Comparison of ENCODE assay signal across 11 mouse cellular contexts in the genomic region with DNA sequence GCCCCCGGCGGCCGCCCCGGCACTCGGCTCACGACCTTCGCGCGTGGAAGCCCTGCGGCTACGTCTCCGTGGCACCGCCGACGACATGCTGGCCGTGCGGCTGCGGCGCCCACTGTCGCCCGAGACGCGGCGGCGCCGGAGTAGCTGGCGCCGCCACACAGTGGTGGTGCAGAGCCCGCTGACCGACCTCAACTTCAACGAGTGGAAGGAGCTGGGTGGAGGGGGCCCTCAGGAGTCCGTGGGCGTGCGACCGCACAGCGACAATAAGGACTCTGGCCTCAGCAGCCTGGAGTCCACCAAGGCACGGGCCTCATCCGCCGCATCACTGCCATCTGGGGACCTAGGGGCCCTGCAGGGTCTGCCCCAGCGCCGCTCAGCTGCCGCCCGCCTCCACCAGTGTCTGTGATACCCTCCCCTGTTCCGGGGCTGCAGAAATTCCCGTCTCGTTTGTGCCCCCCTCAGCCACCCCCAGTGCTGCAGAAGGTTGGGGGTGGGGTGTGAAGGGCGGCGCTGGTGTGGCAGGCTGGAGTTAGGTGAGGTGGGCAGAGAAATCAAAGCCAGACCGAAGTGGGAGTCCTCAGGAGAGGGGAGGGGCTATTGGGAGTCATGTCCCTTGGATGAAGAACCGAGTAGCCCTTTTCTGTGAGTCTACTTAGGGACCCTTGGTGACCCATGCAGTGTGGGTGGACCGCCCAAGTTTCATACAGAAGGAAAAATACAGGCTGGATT. TPM values are rescaled to one million over a fixed set of nuclear protein-coding genes. Genes with fewer than 3 reads are reported as not detected.
DNase-seq lines count a peak whose midpoint lies in the region; ATAC-seq and TF ChIP-seq lines count a peak whose summit lies in the region.
"Had no signal": no experiment of that assay in that cellular context is flagged by ENCODE, and none has a peak within 500 bp of the region (broad histone marks: within the 10 kb centered on the region; RNA-seq: fewer than 3 reads in every experiment).

No protein-coding gene starts in this region.

- WGBS in liver, embryonic 11.5 days: 63% methylated on average over 51 of the region's 51 CpGs
- WGBS in liver, postnatal 0 days (ENCODE audit: insufficient replicate concordance): 81% methylated on average over 50 of the region's 51 CpGs
- 5% methylated on average over 47 of the region's 51 CpGs for WGBS in forebrain, embryonic 13.5 days
- WGBS in limb, embryonic 11.5 days: 5% methylated on average over 51 of the region's 51 CpGs

- TF ChIP-seq CTCF in liver, postnatal 0 days (IDR thresholded peaks at IDR 0.05; ENCODE audit: low read depth): no peak

- H3K9ac ChIP-seq in liver, embryonic 11.5 days (ENCODE audit: low read depth, low read length): no peak overlapping the region
- no peak overlapping the region for H3K9ac ChIP-seq in liver, postnatal 0 days (replicated peaks)
- H3K9ac ChIP-seq in forebrain, embryonic 13.5 days: peak overlapping the region; percentile 60
- H3K9ac ChIP-seq in limb, embryonic 11.5 days (ENCODE audit: low read length): peak overlapping the region; percentile 52

- peaks cover 6% of the 10 kb centered on the region; the same call in 1 of the 2 replicates for H3K4me1 ChIP-seq in liver, embryonic 11.5 days (replicated peaks; ENCODE audit: control insufficient read depth, insufficient read depth, low read length)
- H3K4me1 ChIP-seq in liver, postnatal 0 days (ENCODE audit: insufficient read depth): no peaks in the 10 kb centered on the region
- H3K4me1 ChIP-seq in forebrain, embryonic 13.5 days: peaks cover 13% of the 10 kb centered on the region
- peaks cover 17% of the 10 kb centered on the region for H3K4me1 ChIP-seq in limb, embryonic 11.5 days (ENCODE audit: control insufficient read depth, insufficient read depth, low read length)

- H3K4me2 ChIP-seq in liver, embryonic 11.5 days: peak overlapping the region; percentile 58
- H3K4me2 ChIP-seq in liver, postnatal 0 days (ENCODE audit: low read depth, low read length): no peak overlapping the region
- peak overlapping the region; percentile 73 for H3K4me2 ChIP-seq in forebrain, embryonic 13.5 days
- peak overlapping the region; percentile 83 for H3K4me2 ChIP-seq in limb, embryonic 11.5 days (ENCODE audit: low read depth, severe bottlenecking)

- H3K36me3 ChIP-seq in liver, embryonic 11.5 days (ENCODE audit: control insufficient read depth, insufficient read depth, low read length): peaks cover 27% of the 10 kb centered on the region
- peaks cover 31% of the 10 kb centered on the region for H3K36me3 ChIP-seq in liver, postnatal 0 days (replicated peaks; ENCODE audit: insufficient read depth, low read length)
- peaks cover 3% of the 10 kb centered on the region; the same call in 1 of the 2 replicates for H3K36me3 ChIP-seq in forebrain, embryonic 13.5 days (ENCODE audit: poor library complexity, severe bottlenecking)
- peaks cover 4% of the 10 kb centered on the region; the same call in 1 of the 2 replicates for H3K36me3 ChIP-seq in limb, embryonic 11.5 days (ENCODE audit: control insufficient read depth, insufficient read depth, low read length)

- no peak for DNase-seq in liver, embryonic 11.5 days (ENCODE audit: low spot score)
- no peak for DNase-seq in liver, postnatal 0 days
- DNase-seq in limb, embryonic 11.5 days (ENCODE audit: low spot score): peak; percentile 52
- peak; percentile 53 for DNase-seq in retina, embryonic 14.5 days (ENCODE audit: low spot score)
- no peak for DNase-seq in right cerebral cortex, postnatal 25 days
- DNase-seq in layer of hippocampus, postnatal 14 days (ENCODE audit: low spot score in 2 of 2): no peak
- no peak for DNase-seq in cerebellum, postnatal 36 days
- DNase-seq: kidney, postnatal 14 days; thymus, postnatal 36 days had no signal

- TF ChIP-seq EP300 in liver, postnatal 0 days (IDR thresholded peaks at IDR 0.05; ENCODE audit: low read depth): no peak

- no peak overlapping the region for H3K27ac ChIP-seq in liver, embryonic 11.5 days (ENCODE audit: low read depth, low read length)
- no peak overlapping the region for H3K27ac ChIP-seq in liver, postnatal 0 days (ENCODE audit: low read depth)
- H3K27ac ChIP-seq in forebrain, embryonic 13.5 days: no peak overlapping the region
- H3K27ac ChIP-seq in limb, embryonic 11.5 days (replicated peaks; ENCODE audit: low read depth, low read length): no peak overlapping the region

- no peaks in the 10 kb centered on the region for H3K9me3 ChIP-seq in liver, embryonic 11.5 days (ENCODE audit: control insufficient read depth, low read length)
- no peaks in the 10 kb centered on the region for H3K9me3 ChIP-seq in liver, postnatal 0 days (ENCODE audit: low read length)
- H3K9me3 ChIP-seq in forebrain, embryonic 13.5 days (replicated peaks): no peaks in the 10 kb centered on the region
- H3K9me3 ChIP-seq in limb, embryonic 11.5 days (ENCODE audit: control insufficient read depth, low read length): no peaks in the 10 kb centered on the region

- peak overlapping the region; percentile 20; the same call in 1 of the 2 replicates for H3K4me3 ChIP-seq in liver, embryonic 11.5 days (ENCODE audit: low read depth, low read length)
- no peak overlapping the region for H3K4me3 ChIP-seq in liver, postnatal 0 days (ENCODE audit: low read depth, low read length)
- peak overlapping the region; percentile 43 for H3K4me3 ChIP-seq in forebrain, embryonic 13.5 days
- peak overlapping the region; percentile 38 for H3K4me3 ChIP-seq in limb, embryonic 11.5 days (ENCODE audit: low read depth, low read length)

- H3K27me3 ChIP-seq in liver, embryonic 11.5 days (replicated peaks; ENCODE audit: control insufficient read depth, insufficient read depth, low read length): peaks cover 19% of the 10 kb centered on the region
- H3K27me3 ChIP-seq in liver, postnatal 0 days (ENCODE audit: insufficient read depth, low read length): no peaks in the 10 kb centered on the region
- H3K27me3 ChIP-seq in forebrain, embryonic 13.5 days: peaks cover 66% of the 10 kb centered on the region
- peaks cover 47% of the 10 kb centered on the region for H3K27me3 ChIP-seq in limb, embryonic 11.5 days (ENCODE audit: control insufficient read depth, insufficient read depth, low read length)

- 0 out of 2 replicates have a peak, but pooled peaks have one; percentile 18 for ATAC-seq in liver, embryonic 11.5 days (replicated peaks; ENCODE audit: low FRiP score)
- no peak for ATAC-seq in liver, postnatal 0 days
- peak; percentile 48 for ATAC-seq in forebrain, embryonic 13.5 days
- ATAC-seq in limb, embryonic 11.5 days (ENCODE audit: insufficient number of reproducible peaks, low FRiP score, low TSS enrichment, low read depth): no peak

RNA-seq across cellular contexts. Expression of gene 4933428G20Rik, which starts 0.7 kb away (rescaled TPM):
- 0.21 and 0.44 TPM in 2 replicates for polyA plus RNA-seq in liver, embryonic 11.5 days (2014; fragmentation: Nextera tagmentation; extraction: Ambion mirVana)
- 0.20 and 0.25 TPM in 2 replicates for polyA plus RNA-seq in liver, postnatal 0 days (2015; fragmentation: Nextera tagmentation; extraction: Ambion mirVana)
- 0.46 and 1.0 TPM in 2 replicates for polyA plus RNA-seq in forebrain, embryonic 13.5 days (2015; fragmentation: Nextera tagmentation; extraction: Ambion mirVana)
- polyA plus RNA-seq in limb, embryonic 11.5 days (2014; fragmentation: Nextera tagmentation; extraction: Ambion mirVana): 0.13 TPM in 1 of 2 replicates, not detected in the other
- not detected for total RNA-seq in layer of hippocampus, postnatal 14 days (2021)
- total RNA-seq: common myeloid progenitor, adult 5-6 weeks had no signal

Comparison
In these comparisons a context has a peak if more than half of its experiments do, and no peak if none do; other contexts are left out.
1. ATAC-seq: peak in liver, embryonic 11.5 days (single experiment) and forebrain, embryonic 13.5 days (single experiment); none in liver, postnatal 0 days (single experiment) and limb, embryonic 11.5 days (single experiment).
2. DNase-seq: peak in limb, embryonic 11.5 days (single experiment) and retina, embryonic 14.5 days (single experiment); none in liver, embryonic 11.5 days (single experiment), liver, postnatal 0 days (single experiment), right cerebral cortex, postnatal 25 days (single experiment), layer of hippocampus, postnatal 14 days (0 of 2) and cerebellum, postnatal 36 days (0 of 2).
3. H3K9ac ChIP-seq: peak in forebrain, embryonic 13.5 days (single experiment) and limb, embryonic 11.5 days (single experiment); none in liver, embryonic 11.5 days (single experiment) and liver, postnatal 0 days (single experiment).